Comparison of ENCODE assay signal across 26 mouse cellular contexts in the genomic region with DNA sequence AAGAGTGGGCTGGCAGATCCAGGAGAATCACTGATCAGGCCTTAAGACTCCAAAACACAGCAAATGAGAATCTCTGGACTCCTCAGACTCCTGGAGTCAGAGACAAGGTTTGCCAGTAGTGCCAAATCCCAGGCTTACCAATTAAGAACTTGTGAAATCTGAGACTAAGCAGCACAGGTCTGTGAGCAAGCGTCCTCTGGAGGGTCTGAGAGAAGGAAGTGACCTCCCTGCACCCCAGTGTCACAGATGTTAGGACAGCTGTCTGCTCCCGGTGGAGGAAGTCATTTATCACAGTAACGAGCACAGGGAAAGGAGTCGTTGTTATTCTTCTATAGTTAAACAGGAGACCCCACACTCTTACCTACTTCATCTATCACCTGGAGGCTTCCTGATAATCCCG.
DNase-seq lines count a peak whose midpoint lies in the region; ATAC-seq lines count a peak whose summit lies in the region.
"Had no signal": no experiment of that assay in that cellular context is flagged by ENCODE, and none has a peak within 500 bp of the region (broad histone marks: within the 10 kb centered on the region; RNA-seq: fewer than 3 reads in every experiment).

No protein-coding gene starts in this region.

- H3K9me3 ChIP-seq in kidney, embryonic 14.5 days (ENCODE audit: control insufficient read depth, low read length), result no peaks in the 10 kb centered on the region
- H3K9me3 ChIP-seq in limb, embryonic 11.5 days (ENCODE audit: control insufficient read depth, low read length), result no peaks in the 10 kb centered on the region
- H3K9me3 ChIP-seq: forebrain, embryonic 10.5 days; hindbrain, embryonic 15.5 days; intestine, embryonic 15.5 days; limb, embryonic 13.5 days; liver, embryonic 13.5 days; stomach, embryonic 15.5 days had no signal

- H3K27me3 ChIP-seq in kidney, embryonic 14.5 days (ENCODE audit: control insufficient read depth, insufficient read depth, low read length), result no peaks in the 10 kb centered on the region
- no peaks in the 10 kb centered on the region for H3K27me3 ChIP-seq in limb, embryonic 11.5 days (ENCODE audit: control insufficient read depth, insufficient read depth, low read length)
- H3K27me3 ChIP-seq: hindbrain, embryonic 15.5 days; intestine, embryonic 15.5 days; limb, embryonic 13.5 days; liver, embryonic 13.5 days; Patski; stomach, embryonic 15.5 days had no signal

- no peak overlapping the region for H3K27ac ChIP-seq in kidney, embryonic 14.5 days (ENCODE audit: low read depth, low read length)
- H3K27ac ChIP-seq in limb, embryonic 11.5 days (replicated peaks; ENCODE audit: low read depth, low read length), result no peak overlapping the region
- H3K27ac ChIP-seq: forebrain, embryonic 10.5 days; heart, adult 2 months; hindbrain, embryonic 15.5 days; intestine, embryonic 15.5 days; limb, embryonic 13.5 days; liver, embryonic 13.5 days; stomach, embryonic 15.5 days had no signal

- H3K36me3 ChIP-seq in kidney, embryonic 14.5 days (ENCODE audit: control insufficient read depth, insufficient read depth, low read length), result peaks cover 18% of the 10 kb centered on the region; the same call in 1 of the 2 replicates
- peaks cover 2% of the 10 kb centered on the region; the same call in 1 of the 2 replicates for H3K36me3 ChIP-seq in limb, embryonic 11.5 days (ENCODE audit: control insufficient read depth, insufficient read depth, low read length)
- H3K36me3 ChIP-seq: hindbrain, embryonic 15.5 days had no signal

- H3K4me2 ChIP-seq in kidney, embryonic 14.5 days (replicated peaks; ENCODE audit: low read depth, low read length), result no peak overlapping the region
- no peak overlapping the region for H3K4me2 ChIP-seq in limb, embryonic 11.5 days (ENCODE audit: low read depth, severe bottlenecking)
- H3K4me2 ChIP-seq: hindbrain, embryonic 15.5 days; intestine, embryonic 15.5 days; limb, embryonic 13.5 days; liver, embryonic 13.5 days; lung, embryonic 14.5 days; stomach, embryonic 15.5 days had no signal

- peak; percentile 79 for ATAC-seq in kidney, embryonic 14.5 days (ENCODE audit: low FRiP score, low TSS enrichment)
- peak; percentile 36; the same call in 1 of the 2 replicates for ATAC-seq in limb, embryonic 11.5 days (ENCODE audit: insufficient number of reproducible peaks, low FRiP score, low TSS enrichment, low read depth)
- no peak for ATAC-seq in megakaryocyte-erythroid progenitor cell, adult 5-6 weeks (replicated peaks; ENCODE audit: low FRiP score, low TSS enrichment, poor library complexity, severe bottlenecking)
- ATAC-seq in CD4-positive, CD25-positive, alpha-beta regulatory T cell, adult 4 months, result no peak
- ATAC-seq: forebrain, postnatal 0 days; intestine, embryonic 15.5 days; Patski had no signal

- 7% methylated on average over 5 of the region's 5 CpGs for WGBS in kidney, embryonic 14.5 days
- 2% methylated on average over 5 of the region's 5 CpGs for WGBS in limb, embryonic 11.5 days

- intact Hi-C loops in heart, postnatal 14 days (cut with DNase I), result no loop called here

- H3K4me1 ChIP-seq in kidney, embryonic 14.5 days (ENCODE audit: control insufficient read depth, insufficient read depth, low read length), result peaks cover 10% of the 10 kb centered on the region; the same call in 1 of the 2 replicates
- peaks cover 4% of the 10 kb centered on the region; the same call in 1 of the 2 replicates for H3K4me1 ChIP-seq in limb, embryonic 11.5 days (ENCODE audit: control insufficient read depth, insufficient read depth, low read length)
- H3K4me1 ChIP-seq: hindbrain, embryonic 15.5 days; stomach, embryonic 15.5 days had no signal

- no peak for DNase-seq in kidney, adult 9 months
- peak; percentile 62 for DNase-seq in embryo, embryonic 10.5 days (ENCODE audit: low spot score)
- peak; percentile 36 for DNase-seq in forelimb bud, embryonic 11.5 days (ENCODE audit: low read depth, low spot score)
- DNase-seq in limb, embryonic 11.5 days (ENCODE audit: low spot score), result peak; percentile 47
- no peak for DNase-seq in heart, postnatal 14 days
- DNase-seq: adrenal gland, adult 2 months; cerebellum, adult 11-12 months; cerebellum, postnatal 14 days; forebrain, postnatal 0 days; gastrocnemius, postnatal 25 days; heart, adult 2 months; heart, postnatal 4 days; liver, embryonic 13.5 days; lung, embryonic 14.5 days; midbrain, embryonic 14.5 days; thymus, postnatal 25 days had no signal

- H3K9ac ChIP-seq in kidney, embryonic 14.5 days (ENCODE audit: low read depth, low read length), result no peak overlapping the region
- no peak overlapping the region for H3K9ac ChIP-seq in limb, embryonic 11.5 days (ENCODE audit: low read length)
- H3K9ac ChIP-seq: forebrain, postnatal 0 days; hindbrain, embryonic 15.5 days; intestine, embryonic 15.5 days; limb, embryonic 13.5 days; liver, embryonic 13.5 days; lung, embryonic 14.5 days; stomach, embryonic 15.5 days had no signal

- no peak overlapping the region for H3K4me3 ChIP-seq in kidney, embryonic 14.5 days (ENCODE audit: low read length)
- H3K4me3 ChIP-seq in limb, embryonic 11.5 days (ENCODE audit: low read depth, low read length), result no peak overlapping the region
- H3K4me3 ChIP-seq: forebrain, embryonic 10.5 days; heart, adult 2 months; hindbrain, embryonic 15.5 days; intestine, embryonic 15.5 days; limb, embryonic 13.5 days; liver, embryonic 13.5 days; myocyte; stomach, embryonic 15.5 days had no signal

Comparison
In these comparisons a context has a peak if more than half of its experiments do, and no peak if none do; other contexts are left out.
1. ATAC-seq: peak in kidney, embryonic 14.5 days (single experiment) and limb, embryonic 11.5 days (single experiment); none in megakaryocyte-erythroid progenitor cell, adult 5-6 weeks (single experiment) and CD4-positive, CD25-positive, alpha-beta regulatory T cell, adult 4 months (single experiment).
2. DNase-seq: peak in embryo, embryonic 10.5 days (single experiment), forelimb bud, embryonic 11.5 days (single experiment) and limb, embryonic 11.5 days (single experiment); none in kidney, adult 9 months (single experiment) and heart, postnatal 14 days (0 of 2).